Mouse (Mus musculus) embryonic facial prominence, embryonic 14.5 days (tissue): ENCODE results near the gene Chfr. TPM values are rescaled to one million over a fixed set of nuclear protein-coding genes. Genes with fewer than 3 reads are reported as not detected.

Experiments used
- ATAC-seq: fragments of 200-750 bp; cut with Nextera tagmentation; 2 replicates; pipeline ENCODE4 v1.8.0; 2017; ENCODE audit warnings: low read depth, moderate number of reproducible peaks, moderate TSS enrichment
- DNase-seq: peaks from one replicate; pipeline ENCODE4 v3.0.0-alpha.2; 2015; ENCODE audit warnings: low spot score
- H3K27ac ChIP-seq: fragments of 300-500 bp; sonication (generic); replicated peaks from 2 replicates; pipeline ENCODE4 v1.5.1; 2014; ENCODE audit warnings: low read depth, mild to moderate bottlenecking, low read length, moderate library complexity
- H3K27me3 ChIP-seq: fragments of 300-500 bp; sonication (generic); replicated peaks from 2 replicates; pipeline ENCODE4 v1.6.1; 2014; ENCODE audit warnings: low read length; ENCODE audit not compliant: control insufficient read depth, insufficient read depth
- H3K36me3 ChIP-seq: fragments of 300-500 bp; sonication (generic); 2 replicates; pipeline ENCODE4 v1.6.1; 2014; ENCODE audit warnings: low read length, mixed read lengths; ENCODE audit not compliant: control insufficient read depth, insufficient read depth
- H3K4me1 ChIP-seq: fragments of 300-500 bp; sonication (generic); 2 replicates; pipeline ENCODE4 v1.6.1; 2014; ENCODE audit warnings: antibody characterized with exemption, low read length; ENCODE audit not compliant: control insufficient read depth, insufficient read depth
- H3K4me2 ChIP-seq: fragments of 300-500 bp; sonication (generic); 2 replicates; pipeline ENCODE4 v1.6.1; 2014; ENCODE audit warnings: low read depth, mild to moderate bottlenecking, low read length, moderate library complexity, mixed read lengths
- H3K4me3 ChIP-seq: fragments of 300-500 bp; sonication (generic); 2 replicates; pipeline ENCODE4 v1.5.1; 2014; ENCODE audit warnings: low read depth, mild to moderate bottlenecking, low read length
- H3K9ac ChIP-seq: fragments of 300-500 bp; sonication (generic); 2 replicates; pipeline ENCODE4 v1.6.1; 2014; ENCODE audit warnings: low read depth, mild to moderate bottlenecking, low read length, moderate library complexity, mixed read lengths
- H3K9me3 ChIP-seq: fragments of 300-500 bp; sonication (generic); 2 replicates; pipeline ENCODE4 v1.6.1; 2016; ENCODE audit warnings: low read length; ENCODE audit not compliant: control insufficient read depth
- WGBS: fragments of 180-500 bp; shearing (Covaris S2); extraction: QIAGEN DNeasy Blood & Tissue Kit; methylation state at CpG from one replicate; pipeline ENCODE4 v1.1.7; 2014; 5-methylcytosine and 5-hydroxymethylcytosine counted together
- polyA plus RNA-seq: library from polyadenylated mRNA; unstranded; fragments of >200 nt; fragmentation: Nextera tagmentation; extraction: Ambion mirVana; gene quantifications from 2 replicates; pipeline ENCODE4 v1.2.1, GENCODE M21; 2014

Chfr gene
- polyA plus RNA-seq, 1 experiment from 2014 or later: 38.7 TPM

DNA sequence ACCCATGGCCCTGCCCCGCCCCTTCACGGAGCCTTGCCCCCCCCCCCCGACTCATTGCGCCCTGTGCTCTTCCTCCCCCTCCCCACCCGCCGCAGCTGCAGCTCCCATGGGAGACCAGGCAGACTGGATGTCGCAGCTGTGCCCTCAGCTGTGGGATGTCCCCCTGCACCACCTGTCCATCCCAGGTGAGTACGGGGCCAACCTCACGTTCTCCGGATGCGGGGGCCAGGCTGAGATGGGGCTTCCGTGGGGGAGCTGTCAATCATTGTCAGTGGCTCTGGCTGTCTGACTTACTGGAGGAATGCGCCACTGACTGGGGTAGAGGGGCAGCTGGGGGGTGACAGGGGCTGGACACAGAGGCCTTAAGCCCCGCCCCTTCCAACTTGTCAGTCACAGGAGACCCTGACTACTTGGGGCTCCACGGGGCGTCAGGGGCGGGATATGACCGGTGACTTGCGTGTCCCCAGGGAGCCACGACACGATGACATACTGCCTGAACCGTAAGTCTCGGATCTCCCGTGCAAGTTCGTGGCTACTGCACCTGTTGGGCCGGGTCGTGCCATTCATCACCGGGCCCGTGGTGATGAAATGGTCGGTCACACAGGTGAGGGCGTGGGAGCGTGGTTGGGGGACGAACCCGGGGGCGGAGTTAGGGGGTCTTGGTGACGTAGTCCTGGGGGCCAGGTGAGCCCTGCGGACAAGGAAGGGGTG lies 34.6 kb upstream of the Chfr start:
- WGBS: 2% methylated on average over 31 of the region's 37 CpGs
- ATAC-seq (no peak), DNase-seq (peak; percentile 51)
- Histone ChIP-seq H3K4me3 (peak overlapping the region; percentile 35), H3K27ac (no peak overlapping the region), H3K27me3 (no peaks in the 10 kb centered on the region), H3K4me2 (peak overlapping the region; percentile 75), H3K4me1 (peaks cover 26% of the 10 kb centered on the region), H3K9me3 (no peaks in the 10 kb centered on the region), H3K9ac (peak overlapping the region; percentile 19; the same call in 1 of the 2 replicates), H3K36me3 (peaks cover 33% of the 10 kb centered on the region)

DNA sequence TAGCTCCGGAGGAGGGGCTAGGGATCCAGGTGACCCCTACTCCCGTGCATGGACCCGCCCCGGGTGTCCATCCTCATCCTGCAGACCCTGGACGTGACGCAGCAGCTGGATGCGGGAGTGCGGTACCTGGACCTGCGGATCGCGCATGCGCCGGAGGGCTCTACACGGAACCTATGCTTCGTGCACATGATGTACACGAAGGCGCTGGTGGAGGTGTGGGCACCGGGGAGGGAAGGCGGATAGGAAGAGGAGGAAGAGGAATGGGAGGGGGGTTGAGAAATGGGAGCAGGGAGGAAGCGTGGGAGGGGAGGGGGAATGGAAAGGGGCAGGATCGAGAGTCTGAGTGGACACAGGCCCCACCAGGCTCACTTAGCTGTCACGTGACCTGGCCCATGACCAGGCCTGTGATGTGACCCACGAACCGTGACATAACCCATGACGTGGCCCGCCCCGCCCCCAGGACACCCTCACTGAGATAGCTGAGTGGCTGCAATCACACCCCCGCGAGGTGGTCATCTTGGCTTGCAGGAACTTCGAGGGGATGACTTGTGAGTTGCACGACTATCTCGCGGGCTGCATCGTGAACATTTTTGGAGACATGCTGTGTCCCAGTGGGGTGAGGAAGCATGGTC lies 33.8 kb upstream of the Chfr start:
- Histone ChIP-seq H3K4me2 (peak overlapping the region; percentile 75), H3K9ac (peak overlapping the region; percentile 19; the same call in 1 of the 2 replicates), H3K9me3 (no peaks in the 10 kb centered on the region), H3K4me1 (peaks cover 30% of the 10 kb centered on the region), H3K27ac (no peak overlapping the region), H3K4me3 (peak overlapping the region; percentile 35), H3K27me3 (no peaks in the 10 kb centered on the region), H3K36me3 (peaks cover 40% of the 10 kb centered on the region)
- DNase-seq: peak; percentile 41
- WGBS: 15% methylated on average over 29 of the region's 34 CpGs
- ATAC-seq: 0 out of 2 replicates have a peak, but pooled peaks have one; percentile 14

DNA sequence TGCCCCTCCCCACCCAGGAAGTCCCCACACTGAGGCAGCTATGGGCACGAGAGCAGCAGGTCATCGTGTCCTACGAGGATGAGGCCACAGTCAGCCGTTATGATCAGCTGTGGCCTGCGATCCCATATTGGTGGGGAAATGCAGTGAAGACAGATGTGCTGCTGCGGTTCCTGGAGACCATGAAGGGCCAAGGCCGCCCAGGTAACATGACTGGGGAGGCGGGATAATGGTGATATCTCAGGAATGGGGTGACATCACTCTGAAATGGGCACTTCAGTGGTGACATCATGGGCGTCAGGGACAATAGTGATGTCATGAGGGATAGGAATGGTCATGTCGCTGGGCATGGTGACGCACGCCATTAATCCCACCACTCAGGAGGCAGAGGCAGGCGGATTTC lies 33.2 kb upstream of the Chfr start:
- H3K4me2 ChIP-seq: peak overlapping the region; percentile 75; the same call in 1 of the 2 replicates
- WGBS: 91% methylated on average over 13 of the region's 13 CpGs
- no peak overlapping the region for H3K27ac ChIP-seq
- no peaks in the 10 kb centered on the region for H3K27me3 ChIP-seq
- no peaks in the 10 kb centered on the region for H3K9me3 ChIP-seq
- no peak overlapping the region for H3K9ac ChIP-seq
- no peak for ATAC-seq
- no peak overlapping the region for H3K4me3 ChIP-seq
- peaks cover 40% of the 10 kb centered on the region for H3K36me3 ChIP-seq
- peaks cover 32% of the 10 kb centered on the region for H3K4me1 ChIP-seq
- no peak for DNase-seq

DNA sequence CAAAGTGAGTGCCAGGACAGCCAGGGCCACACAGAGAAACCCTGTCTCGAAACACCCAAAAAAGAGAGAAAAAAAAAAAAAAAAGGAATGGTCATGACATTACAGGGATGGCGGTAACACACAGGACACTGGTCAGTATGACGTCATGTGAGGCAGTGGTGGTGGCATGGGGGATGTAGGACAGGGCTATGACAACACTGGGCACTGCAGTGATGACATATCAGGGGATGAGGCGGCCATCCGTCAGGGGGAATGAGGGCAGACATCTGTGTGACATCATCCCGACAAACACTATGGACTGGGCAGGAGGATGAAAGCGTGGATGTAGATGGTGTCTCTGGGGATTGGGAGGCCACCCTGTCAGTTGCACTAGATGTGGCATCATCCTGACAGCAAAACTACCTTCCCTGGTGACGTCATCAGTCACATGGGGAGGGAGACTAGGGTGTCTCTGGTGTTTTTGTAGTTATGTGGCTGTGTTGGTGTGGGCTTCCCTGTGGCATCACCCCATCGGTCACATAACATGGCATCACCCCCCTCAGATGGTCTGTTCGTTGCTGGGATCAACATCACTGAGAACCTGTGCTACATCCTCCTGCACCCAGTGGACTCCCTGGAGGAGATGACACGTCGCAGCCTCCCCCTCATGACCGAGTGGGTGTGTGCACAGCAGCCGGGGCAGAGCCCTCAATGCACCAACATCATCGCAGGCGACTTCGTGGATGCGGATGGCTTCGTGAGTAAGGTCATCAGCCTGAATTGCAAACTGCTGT lies 32.6 kb upstream of the Chfr start:
- H3K4me2 ChIP-seq: no peak overlapping the region
- H3K9ac ChIP-seq: no peak overlapping the region
- H3K4me1 ChIP-seq: peaks cover 32% of the 10 kb centered on the region
- H3K27me3 ChIP-seq: no peaks in the 10 kb centered on the region
- no peak for ATAC-seq
- no peaks in the 10 kb centered on the region for H3K9me3 ChIP-seq
- WGBS: 96% methylated on average over 19 of the region's 19 CpGs
- H3K4me3 ChIP-seq: no peak overlapping the region
- peaks cover 40% of the 10 kb centered on the region for H3K36me3 ChIP-seq
- DNase-seq: no peak
- H3K27ac ChIP-seq: no peak overlapping the region

DNA sequence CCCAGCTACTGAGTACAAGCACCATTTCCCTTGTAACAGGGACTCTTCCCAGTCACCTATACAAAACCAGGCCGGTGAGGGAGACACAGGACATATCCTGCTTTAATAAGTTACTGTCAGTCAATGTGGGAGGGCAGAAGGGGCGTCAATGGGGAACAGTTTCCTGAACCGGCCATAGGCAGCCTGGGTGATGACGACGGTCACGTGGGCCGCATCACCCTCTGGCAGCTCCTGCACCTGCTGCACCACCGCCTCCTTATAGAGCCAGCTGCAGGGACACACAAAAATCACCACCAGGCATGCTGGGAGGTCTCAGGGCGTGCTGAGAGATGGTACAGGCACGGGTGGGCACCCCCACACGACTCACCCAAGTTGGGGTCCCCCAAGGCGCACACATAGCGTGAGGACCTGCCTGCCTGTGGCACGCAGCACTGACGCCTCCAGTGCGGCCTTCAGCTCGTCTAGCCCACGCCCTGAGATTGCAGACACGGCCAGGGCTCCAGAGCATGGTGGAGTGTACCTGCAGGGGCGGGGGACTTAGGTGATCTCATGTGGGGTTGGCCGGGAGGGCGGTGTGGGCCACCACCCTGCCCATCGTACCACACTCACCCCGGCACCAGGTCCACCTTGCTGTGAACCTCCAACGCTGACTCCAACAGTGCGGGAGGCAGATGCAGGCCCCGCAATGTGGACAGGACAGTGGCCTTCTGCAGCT lies 31.6 kb upstream of the Chfr start:
- no peak overlapping the region for H3K4me2 ChIP-seq
- ATAC-seq (no peak), DNase-seq (no peak)
- no peaks in the 10 kb centered on the region for H3K27me3 ChIP-seq
- H3K27ac ChIP-seq: no peak overlapping the region
- peaks cover 32% of the 10 kb centered on the region for H3K4me1 ChIP-seq
- H3K4me3 ChIP-seq: no peak overlapping the region
- no peak overlapping the region for H3K9ac ChIP-seq
- H3K9me3 ChIP-seq: no peaks in the 10 kb centered on the region
- H3K36me3 ChIP-seq: peaks cover 40% of the 10 kb centered on the region
- 96% methylated on average over 20 of the region's 27 CpGs for WGBS

DNA sequence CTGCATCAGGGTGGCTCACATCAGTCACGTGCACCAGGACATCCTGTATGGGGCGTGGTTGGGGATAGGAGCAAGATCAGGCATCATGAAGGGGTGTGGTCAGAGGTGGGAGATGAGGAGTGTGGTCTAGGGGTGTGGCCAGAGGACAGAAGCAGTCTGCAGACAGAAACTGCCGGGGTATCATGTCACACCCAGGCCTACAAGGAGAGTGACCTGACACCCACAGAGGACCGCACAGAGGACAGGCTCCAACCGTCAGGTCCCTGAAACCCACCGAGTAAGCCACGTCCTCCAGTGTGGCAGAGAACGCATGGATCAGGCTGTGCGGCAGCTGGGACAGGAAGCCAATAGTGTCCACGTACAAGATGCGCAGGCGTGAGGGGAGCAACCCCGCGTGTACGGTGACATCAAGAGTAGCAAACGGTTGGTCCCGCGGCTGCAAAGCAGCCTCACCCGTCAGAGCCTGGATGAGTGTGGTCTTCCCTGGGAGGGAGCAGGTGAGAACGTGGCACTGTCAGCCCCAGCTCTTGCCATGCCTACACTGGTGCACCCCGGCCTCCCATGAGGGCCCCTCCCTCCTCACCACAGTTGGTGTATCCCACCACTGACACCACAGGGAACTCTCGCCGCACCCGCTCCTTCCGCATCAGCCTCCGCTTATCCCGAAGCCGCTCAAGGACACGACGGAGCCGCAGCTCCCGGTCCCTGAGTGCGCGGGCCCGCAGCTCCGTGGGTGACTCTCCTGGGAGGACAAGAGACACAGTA lies 30.8 kb upstream of the Chfr start:
- Histone ChIP-seq H3K27me3 (no peaks in the 10 kb centered on the region), H3K4me2 (no peak overlapping the region), H3K4me3 (no peak overlapping the region), H3K9ac (no peak overlapping the region), H3K4me1 (peaks cover 29% of the 10 kb centered on the region), H3K27ac (no peak overlapping the region), H3K36me3 (peaks cover 40% of the 10 kb centered on the region), H3K9me3 (no peaks in the 10 kb centered on the region)
- DNase-seq (no peak), ATAC-seq (no peak)
- WGBS: 94% methylated on average over 36 of the region's 36 CpGs

DNA sequence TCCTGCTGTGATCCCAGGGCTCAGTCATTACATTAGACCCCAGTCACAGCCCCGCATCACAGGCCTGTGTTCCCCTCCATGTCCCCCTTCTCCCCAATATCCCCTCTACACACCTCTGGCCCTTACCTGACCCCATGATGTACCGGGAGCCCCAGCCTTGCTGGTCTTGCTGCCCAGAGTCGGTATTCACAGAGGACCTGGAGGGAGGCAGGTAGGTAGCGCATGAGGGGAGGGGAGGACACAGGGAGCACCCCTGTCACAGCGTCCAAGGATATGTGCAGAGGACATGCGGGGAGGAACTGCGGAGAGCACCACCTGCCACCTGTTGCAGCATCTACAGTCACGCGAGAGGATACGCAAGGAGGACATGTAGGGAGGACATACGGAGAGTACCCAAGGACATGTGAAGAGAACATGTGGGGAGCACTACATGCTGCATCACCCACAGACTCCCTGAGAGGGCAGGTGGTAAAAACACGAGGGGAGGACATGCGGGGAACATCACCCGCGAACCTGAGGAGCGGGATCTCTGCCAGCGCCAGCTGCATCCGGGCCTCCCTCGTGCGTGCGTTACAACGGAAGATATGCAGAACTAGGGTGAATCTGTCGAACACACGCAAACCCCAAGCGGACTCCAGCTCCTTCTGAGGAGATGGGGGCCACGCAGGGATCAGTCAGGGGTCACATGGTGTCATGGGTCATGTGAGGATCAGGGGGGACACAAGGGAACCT lies 29.3 kb upstream of the Chfr start:
- no peak overlapping the region for H3K27ac ChIP-seq
- no peaks in the 10 kb centered on the region for H3K27me3 ChIP-seq
- no peak for DNase-seq
- peaks cover 21% of the 10 kb centered on the region for H3K4me1 ChIP-seq
- peaks cover 40% of the 10 kb centered on the region for H3K36me3 ChIP-seq
- H3K9ac ChIP-seq: peak overlapping the region; percentile 91; the same call in 1 of the 2 replicates
- no peaks in the 10 kb centered on the region for H3K9me3 ChIP-seq
- H3K4me3 ChIP-seq: peak overlapping the region; percentile 76
- WGBS: 95% methylated on average over 26 of the region's 26 CpGs
- H3K4me2 ChIP-seq: peak overlapping the region; percentile 80
- ATAC-seq: no peak
